Mouse (Mus musculus): Measurements from ENCODE around the gene Tcf3.

- no peak for TF ChIP-seq CTCF (IDR thresholded peaks at IDR 0.05; ENCODE audit: borderline replicate concordance, control insufficient read depth, extremely low read depth, insufficient read depth, low read length, poor library complexity)
- TF ChIP-seq POLR2A (IDR thresholded peaks at IDR 0.05; ENCODE audit: control insufficient read depth, extremely low read depth, insufficient read depth, low read length, poor library complexity), result no peak
Observed at GRCm38 (mm10) chr10:80419419-80419818, 14.0 kb downstream of the Tcf3 start.

Measured in thymus, adult 2 months (tissue).